Mouse (Mus musculus) thymus, postnatal 14 days (tissue): Measurements from ENCODE around the gene Gm20388.

Source experiments
- DNase-seq: peaks from one replicate; pipeline ENCODE4 v3.0.0; 2021

Gene Gm20388

GRCm38 (mm10) chr8:120300601-120301141, 390.0 kb downstream of the Gm20388 start:
- peak; percentile 88 for DNase-seq

- DNase-seq = no peak
These were observed 392.5 kb downstream of the Gm20388 start for GRCm38 (mm10) chr8:120302941-120303675.

GRCm38 (mm10) chr8:120304097-120304496, 393.5 kb downstream of the Gm20388 start:
- DNase-seq = no peak

GRCm38 (mm10) chr8:120305800-120306385, 395.3 kb downstream of the Gm20388 start:
- DNase-seq = no peak

- peak; percentile 91 for DNase-seq
These were observed 396.5 kb downstream of the Gm20388 start for GRCm38 (mm10) chr8:120307103-120307502.

GRCm38 (mm10) chr8:120307528-120307927, 396.9 kb downstream of the Gm20388 start:
- DNase-seq = no peak

- DNase-seq = no peak
These were observed 397.5 kb downstream of the Gm20388 start for GRCm38 (mm10) chr8:120308131-120308530.

GRCm38 (mm10) chr8:120308553-120308952, 397.9 kb downstream of the Gm20388 start:
- no peak for DNase-seq

GRCm38 (mm10) chr8:120309326-120309725, 398.7 kb downstream of the Gm20388 start:
- no peak for DNase-seq

- no peak for DNase-seq
These were observed 399.4 kb downstream of the Gm20388 start for GRCm38 (mm10) chr8:120310063-120310462.

GRCm38 (mm10) chr8:120312452-120312851, 401.8 kb downstream of the Gm20388 start:
- no peak for DNase-seq

- DNase-seq = no peak
These were observed 403.0 kb downstream of the Gm20388 start for GRCm38 (mm10) chr8:120313674-120314073.

GRCm38 (mm10) chr8:120314932-120315331, 404.3 kb downstream of the Gm20388 start:
- DNase-seq = no peak

- peak; percentile 67 for DNase-seq
These were observed 405.0 kb downstream of the Gm20388 start for GRCm38 (mm10) chr8:120315644-120316043.

- no peak for DNase-seq
These were observed 406.1 kb downstream of the Gm20388 start for GRCm38 (mm10) chr8:120316707-120317106.

- DNase-seq = no peak
These were observed 406.6 kb downstream of the Gm20388 start for GRCm38 (mm10) chr8:120317118-120317824.

- DNase-seq = no peak
These were observed 407.9 kb downstream of the Gm20388 start for GRCm38 (mm10) chr8:120318476-120318991.

GRCm38 (mm10) chr8:120319449-120319848, 408.8 kb downstream of the Gm20388 start:
- peak; percentile 86 for DNase-seq

- DNase-seq = no peak
These were observed 409.5 kb downstream of the Gm20388 start for GRCm38 (mm10) chr8:120320146-120320545.

GRCm38 (mm10) chr8:120321724-120322123, 411.1 kb downstream of the Gm20388 start:
- peak; percentile 61 for DNase-seq

- DNase-seq = no peak
These were observed 412.4 kb downstream of the Gm20388 start for GRCm38 (mm10) chr8:120322956-120323448.

GRCm38 (mm10) chr8:120324555-120324954, 413.9 kb downstream of the Gm20388 start:
- no peak for DNase-seq

GRCm38 (mm10) chr8:120325172-120325767, 414.6 kb downstream of the Gm20388 start:
- DNase-seq = no peak
